Mouse (Mus musculus) heart, embryonic 15.5 days (tissue): ENCODE results near the gene Abcc4. TPM values are rescaled to one million over a fixed set of nuclear protein-coding genes. Genes with fewer than 3 reads are reported as not detected.

ENCODE experiments used
- ATAC-seq: fragments of 200-750 bp; cut with Nextera tagmentation; replicated peaks from 2 replicates; pipeline ENCODE4 v1.8.0; 2017; ENCODE audit warnings: low read depth, moderate TSS enrichment; ENCODE audit not compliant: insufficient number of reproducible peaks, insufficient read depth, low FRiP score
- H3K27ac ChIP-seq: fragments of 300-500 bp; sonication (generic); 2 replicates; pipeline ENCODE4 v1.5.1; 2015; ENCODE audit warnings: mild to moderate bottlenecking, inconsistent platforms
- H3K27me3 ChIP-seq: fragments of 300-500 bp; sonication (generic); 2 replicates; pipeline ENCODE4 v1.6.1; 2015; ENCODE audit warnings: inconsistent platforms
- H3K36me3 ChIP-seq: fragments of 300-500 bp; sonication (generic); 2 replicates; pipeline ENCODE4 v1.6.1; 2015; ENCODE audit warnings: mild to moderate bottlenecking, inconsistent platforms
- H3K4me1 ChIP-seq: fragments of 300-500 bp; sonication (generic); replicated peaks from 2 replicates; pipeline ENCODE4 v1.6.1; 2015; ENCODE audit warnings: inconsistent platforms
- H3K4me2 ChIP-seq: fragments of 300-500 bp; sonication (generic); 2 replicates; pipeline ENCODE4 v1.6.1; 2015; ENCODE audit warnings: inconsistent platforms, mild to moderate bottlenecking, moderate library complexity
- H3K4me3 ChIP-seq: fragments of 300-500 bp; sonication (generic); 2 replicates; pipeline ENCODE4 v1.5.1; 2015; ENCODE audit warnings: mild to moderate bottlenecking, inconsistent platforms
- H3K9ac ChIP-seq: fragments of 300-500 bp; sonication (generic); 2 replicates; pipeline ENCODE4 v1.6.1; 2015; ENCODE audit warnings: mild to moderate bottlenecking, inconsistent platforms
- H3K9me3 ChIP-seq: fragments of 300-500 bp; sonication (generic); replicated peaks from 2 replicates; pipeline ENCODE4 v1.6.1; 2016; ENCODE audit warnings: inconsistent platforms
- WGBS: fragments of 180-500 bp; shearing (Covaris S2); methylation state at CpG from one replicate; pipeline ENCODE4 v1.1.7; 2015; ENCODE audit warnings: mixed read lengths; 5-methylcytosine and 5-hydroxymethylcytosine counted together
- polyA plus RNA-seq: library from polyadenylated mRNA; unstranded; fragments of >200 nt; fragmentation: Nextera tagmentation; extraction: Ambion mirVana; gene quantifications from 2 replicates; pipeline ENCODE4 v1.2.1, GENCODE M21; 2015

The Abcc4 gene
- polyA plus RNA-seq, 1 experiment from 2014 or later: 1.6 TPM

- Histone ChIP-seq H3K9ac (no peak overlapping the region), H3K27me3 (no peaks in the 10 kb centered on the region), H3K4me3 (no peak overlapping the region), H3K4me2 (no peak overlapping the region), H3K27ac (0 out of 2 replicates have a peak overlapping the region, but pooled peaks have one; percentile 12), H3K36me3 (no peaks in the 10 kb centered on the region), H3K4me1 (peaks cover 4% of the 10 kb centered on the region; the same call in 1 of the 2 replicates), H3K9me3 (no peaks in the 10 kb centered on the region)
- ATAC-seq: no peak
- 76% methylated on average over 6 of the region's 6 CpGs for WGBS
Observed at GRCm38 (mm10) chr14:118691910-118692309, 14.1 kb downstream of the Abcc4 start.

DNA sequence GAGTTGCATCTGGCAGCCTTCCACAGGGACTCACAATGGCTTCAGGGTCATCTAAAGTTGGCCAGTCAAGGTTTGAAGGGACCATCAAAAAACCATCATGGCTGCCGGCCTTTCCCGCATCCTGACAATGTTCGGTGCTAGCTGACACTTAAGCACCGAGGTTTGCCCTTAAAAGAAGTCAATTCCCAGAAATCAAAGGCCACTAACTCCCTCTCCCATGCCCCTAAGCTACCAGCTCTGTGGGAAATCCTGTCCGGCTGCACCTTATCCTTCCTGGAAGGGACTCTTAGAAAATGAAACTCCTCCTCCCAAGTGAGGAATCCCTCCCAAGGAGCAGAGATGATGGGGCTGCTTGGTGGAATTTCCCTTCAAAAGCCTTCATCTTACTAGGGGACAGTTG is 14.6 kb downstream of the Abcc4 start:
- no peak overlapping the region for H3K4me3 ChIP-seq
- WGBS: 72% methylated on average over 5 of the region's 5 CpGs
- H3K27ac ChIP-seq: peak overlapping the region; percentile 20; the same call in 1 of the 2 replicates

DNA sequence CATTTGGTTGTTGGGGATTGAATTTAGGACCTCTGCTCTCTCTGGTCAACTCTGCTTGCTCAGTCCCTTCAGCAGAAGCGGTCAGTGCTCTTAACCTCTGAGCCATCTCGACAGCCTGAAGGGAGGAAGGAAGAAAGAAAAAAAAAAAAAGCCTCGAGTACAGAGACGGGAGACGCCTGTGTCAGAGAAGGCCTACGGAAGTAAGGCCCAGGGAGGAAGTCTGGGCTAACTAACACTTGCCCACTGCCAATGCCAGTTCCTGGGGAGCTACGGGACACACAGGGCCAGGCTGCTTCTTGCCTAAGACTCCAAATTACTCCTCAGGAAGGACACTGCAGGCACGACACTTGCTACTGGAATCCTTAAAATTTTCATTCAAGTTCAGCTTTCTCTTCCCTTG is 15.1 kb downstream of the Abcc4 start:
- Histone ChIP-seq H3K4me2 (no peak overlapping the region), H3K27ac (peak overlapping the region; percentile 20; the same call in 1 of the 2 replicates), H3K27me3 (no peaks in the 10 kb centered on the region), H3K4me1 (peaks cover 4% of the 10 kb centered on the region; the same call in 1 of the 2 replicates), H3K4me3 (no peak overlapping the region), H3K9ac (no peak overlapping the region), H3K36me3 (no peaks in the 10 kb centered on the region), H3K9me3 (no peaks in the 10 kb centered on the region)
- 47% methylated on average over 8 of the region's 8 CpGs for WGBS
- ATAC-seq: no peak

More for the DNA sequence above, 14.6 kb downstream of the Abcc4 start:
- H3K9ac ChIP-seq: no peak overlapping the region
- no peaks in the 10 kb centered on the region for H3K36me3 ChIP-seq
- no peaks in the 10 kb centered on the region for H3K9me3 ChIP-seq
- H3K4me1 ChIP-seq: peaks cover 4% of the 10 kb centered on the region; the same call in 1 of the 2 replicates
- H3K4me2 ChIP-seq: no peak overlapping the region
- no peaks in the 10 kb centered on the region for H3K27me3 ChIP-seq
- no peak for ATAC-seq

DNA sequence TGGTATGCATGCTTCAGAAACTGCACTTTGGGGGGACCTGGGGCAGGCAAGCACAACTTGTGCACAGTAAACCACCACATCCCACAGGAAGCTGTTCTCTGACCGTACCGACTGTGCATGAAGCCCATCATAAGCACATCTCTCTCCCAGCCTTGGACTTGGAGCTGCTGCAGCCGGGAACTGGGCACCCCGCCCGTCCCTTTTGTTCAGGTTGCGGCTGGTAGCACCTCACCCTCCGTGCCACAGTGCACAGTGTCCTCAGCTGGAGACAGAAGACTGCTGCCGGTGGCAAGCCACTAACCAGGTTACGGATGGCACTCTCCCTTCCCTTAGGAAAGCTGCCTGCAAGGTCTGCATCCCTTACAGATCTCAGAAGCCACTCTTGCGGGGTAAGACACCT is 15.7 kb downstream of the Abcc4 start:
- Histone ChIP-seq H3K27me3 (no peaks in the 10 kb centered on the region), H3K4me3 (no peak overlapping the region), H3K27ac (no peak overlapping the region), H3K4me1 (peaks cover 4% of the 10 kb centered on the region; the same call in 1 of the 2 replicates), H3K4me2 (no peak overlapping the region), H3K9ac (no peak overlapping the region), H3K9me3 (no peaks in the 10 kb centered on the region), H3K36me3 (no peaks in the 10 kb centered on the region)
- ATAC-seq: no peak; the same call in 1 of the 2 replicates
- 69% methylated on average over 10 of the region's 10 CpGs for WGBS

DNA sequence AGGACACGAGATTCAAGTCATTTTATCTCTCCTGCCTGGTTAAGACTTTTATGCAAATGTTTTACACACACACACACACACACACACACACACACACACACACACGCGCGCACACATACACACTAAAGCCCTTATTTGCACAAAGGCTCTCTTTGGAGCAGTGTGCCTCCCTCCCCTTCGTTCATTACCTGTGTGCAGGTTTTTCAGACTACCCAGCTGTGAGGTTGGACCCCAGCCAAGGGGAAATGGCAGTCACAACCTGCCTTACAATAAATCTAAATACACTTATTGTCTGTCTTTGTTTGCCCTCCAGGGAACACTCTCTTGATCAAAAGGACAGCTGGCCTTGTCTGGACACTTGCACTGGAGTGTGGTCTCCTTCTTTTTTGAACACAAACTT is 17.4 kb downstream of the Abcc4 start:
- no peaks in the 10 kb centered on the region for H3K36me3 ChIP-seq
- H3K9ac ChIP-seq: no peak overlapping the region
- WGBS: 79% methylated on average over 5 of the region's 5 CpGs
- H3K4me2 ChIP-seq: no peak overlapping the region
- peaks cover 4% of the 10 kb centered on the region; the same call in 1 of the 2 replicates for H3K4me1 ChIP-seq
- H3K27ac ChIP-seq: no peak overlapping the region
- H3K9me3 ChIP-seq: no peaks in the 10 kb centered on the region
- H3K4me3 ChIP-seq: no peak overlapping the region
- ATAC-seq: no peak
- H3K27me3 ChIP-seq: no peaks in the 10 kb centered on the region

- Histone ChIP-seq H3K27me3 (no peaks in the 10 kb centered on the region), H3K9me3 (no peaks in the 10 kb centered on the region), H3K27ac (no peak overlapping the region), H3K36me3 (no peaks in the 10 kb centered on the region), H3K9ac (no peak overlapping the region), H3K4me1 (peaks cover 4% of the 10 kb centered on the region; the same call in 1 of the 2 replicates), H3K4me2 (no peak overlapping the region), H3K4me3 (no peak overlapping the region)
- no peak for ATAC-seq
- 74% methylated on average over 5 of the region's 5 CpGs for WGBS
Observed at GRCm38 (mm10) chr14:118686861-118687260, 19.2 kb downstream of the Abcc4 start.

DNA sequence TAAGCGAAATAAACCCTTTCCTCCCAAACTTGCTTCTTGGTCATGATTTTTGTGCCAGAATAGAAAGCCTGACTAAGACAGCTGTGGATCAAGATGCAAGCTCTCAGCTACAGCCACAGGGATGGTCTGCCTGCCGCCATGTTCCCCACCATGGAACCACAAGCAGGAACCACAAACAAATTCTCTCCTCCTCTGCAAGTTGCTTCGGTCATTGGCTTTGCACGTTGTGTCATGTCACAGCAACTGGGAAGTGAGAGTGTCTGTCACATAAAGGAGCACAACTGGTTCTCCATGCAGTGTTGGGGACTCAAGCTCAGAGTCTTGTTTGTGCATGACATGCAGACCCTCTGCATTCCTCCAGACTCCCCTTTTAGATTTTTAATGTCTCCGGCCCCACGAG is 20.4 kb downstream of the Abcc4 start:
- 79% methylated on average over 6 of the region's 6 CpGs for WGBS
- peaks cover 4% of the 10 kb centered on the region; the same call in 1 of the 2 replicates for H3K4me1 ChIP-seq
- H3K9me3 ChIP-seq: no peaks in the 10 kb centered on the region
- no peak overlapping the region for H3K9ac ChIP-seq
- no peak overlapping the region for H3K27ac ChIP-seq
- no peak overlapping the region for H3K4me3 ChIP-seq
- H3K36me3 ChIP-seq: no peaks in the 10 kb centered on the region
- no peak overlapping the region for H3K4me2 ChIP-seq
- H3K27me3 ChIP-seq: no peaks in the 10 kb centered on the region
- no peak for ATAC-seq

DNA sequence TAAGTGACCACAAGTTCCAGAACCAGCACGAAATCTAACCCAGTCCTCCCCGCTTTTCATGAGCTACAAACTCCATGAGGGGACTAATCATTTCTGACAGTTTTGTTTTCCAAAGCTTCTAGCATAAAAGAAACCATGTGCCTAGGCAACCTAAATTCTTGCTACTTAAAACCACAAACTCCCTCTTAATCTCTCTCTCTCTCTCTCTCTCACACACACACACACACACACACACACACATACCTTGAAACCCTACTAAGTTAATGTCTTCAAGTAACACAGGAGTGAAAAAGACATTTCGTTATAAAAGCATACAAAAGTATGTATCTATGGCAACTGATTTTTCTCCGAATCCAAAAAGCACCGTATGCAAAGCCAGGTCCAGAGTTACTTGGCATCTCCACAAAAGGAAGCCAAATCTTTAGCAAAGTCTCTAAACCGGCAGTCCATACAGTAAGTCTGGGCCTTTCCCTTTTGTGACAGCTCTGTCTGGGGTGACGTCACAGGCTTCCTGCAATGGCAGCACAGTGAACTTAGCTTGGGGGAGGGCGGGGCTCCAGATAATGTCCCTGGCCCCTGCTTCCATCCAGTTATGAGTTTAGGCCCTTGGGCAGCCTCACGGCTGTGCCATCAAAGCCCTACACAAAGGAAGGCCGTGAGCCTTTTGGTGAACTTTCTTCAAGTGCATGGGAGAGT is 23.5 kb downstream of the Abcc4 start:
- Histone ChIP-seq H3K4me2 (no peak overlapping the region), H3K27me3 (no peaks in the 10 kb centered on the region), H3K36me3 (no peaks in the 10 kb centered on the region), H3K27ac (no peak overlapping the region), H3K4me3 (no peak overlapping the region), H3K9ac (no peak overlapping the region), H3K4me1 (no peaks in the 10 kb centered on the region), H3K9me3 (no peaks in the 10 kb centered on the region)
- WGBS: 67% methylated on average over 10 of the region's 10 CpGs
- no peak for ATAC-seq

DNA sequence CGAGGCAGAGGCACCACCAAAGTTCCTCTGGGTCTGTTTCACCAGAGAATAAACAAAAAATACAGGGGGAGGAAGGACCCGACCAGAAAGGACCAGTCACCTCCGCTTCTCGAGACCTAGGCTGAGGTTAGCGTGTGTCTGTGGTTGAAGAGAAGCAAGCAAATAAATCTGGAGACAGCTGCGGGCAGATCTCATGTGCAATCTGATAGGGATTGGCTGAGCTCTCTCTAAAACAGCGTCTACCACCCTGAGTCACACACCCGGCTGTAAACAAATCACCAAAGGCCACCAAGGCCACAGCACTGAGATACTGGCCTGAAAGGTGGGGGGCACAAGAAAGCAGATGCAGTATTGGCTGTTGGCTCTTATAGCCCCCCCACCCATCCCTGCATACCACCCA is 24.9 kb downstream of the Abcc4 start:
- no peak overlapping the region for H3K9ac ChIP-seq
- no peaks in the 10 kb centered on the region for H3K4me1 ChIP-seq
- no peak overlapping the region for H3K4me3 ChIP-seq
- no peaks in the 10 kb centered on the region for H3K36me3 ChIP-seq
- H3K27me3 ChIP-seq: no peaks in the 10 kb centered on the region
- no peak overlapping the region for H3K27ac ChIP-seq
- 55% methylated on average over 8 of the region's 8 CpGs for WGBS
- no peak for ATAC-seq
- H3K4me2 ChIP-seq: no peak overlapping the region
- H3K9me3 ChIP-seq: no peaks in the 10 kb centered on the region

- 87% methylated on average over 9 of the region's 9 CpGs for WGBS
- Histone ChIP-seq H3K36me3 (no peaks in the 10 kb centered on the region), H3K27ac (no peak overlapping the region), H3K9me3 (no peaks in the 10 kb centered on the region), H3K4me2 (no peak overlapping the region), H3K4me1 (no peaks in the 10 kb centered on the region), H3K9ac (no peak overlapping the region), H3K27me3 (no peaks in the 10 kb centered on the region), H3K4me3 (no peak overlapping the region)
- no peak for ATAC-seq
Observed at GRCm38 (mm10) chr14:118678279-118678985, 27.6 kb downstream of the Abcc4 start.

GRCm38 (mm10) chr14:118676308-118676994 is 29.6 kb downstream of the Abcc4 start:
- peak; percentile 41; the same call in 1 of the 2 replicates for ATAC-seq
- Histone ChIP-seq H3K36me3 (no peaks in the 10 kb centered on the region), H3K9me3 (no peaks in the 10 kb centered on the region), H3K27ac (no peak overlapping the region), H3K9ac (no peak overlapping the region), H3K4me2 (no peak overlapping the region), H3K4me1 (no peaks in the 10 kb centered on the region), H3K4me3 (no peak overlapping the region), H3K27me3 (no peaks in the 10 kb centered on the region)
- 62% methylated on average over 13 of the region's 13 CpGs for WGBS
